Mouse (Mus musculus) heart, embryonic 14.5 days (tissue): ENCODE measurements around the gene Rom1. TPM values are rescaled to one million over a fixed set of nuclear protein-coding genes. Genes with fewer than 3 reads are reported as not detected.
A peak's percentile ranks its signal among the peaks of the same experiment; 100 is the strongest.

Source experiments
- ATAC-seq: fragments of 200-750 bp; cut with Nextera tagmentation; 2 replicates; pipeline ENCODE4 v1.8.0; 2017; ENCODE audit warnings: low read depth, moderate TSS enrichment; ENCODE audit not compliant: insufficient number of reproducible peaks, insufficient read depth, low FRiP score
- H3K27ac ChIP-seq, 2 experiments: fragments of 200-500 bp in 1 of 2; fragments of 300-500 bp in 1 of 2; sonication (generic) in 1 of 2; replicated peaks in 1 of 2; 2 replicates each; pipeline ENCODE4 v1.5.1; 2012 to 2014; ENCODE audit warnings: low read depth in 2 of 2, low read length in 2 of 2, control low read depth in 1 of 2, mild to moderate bottlenecking in 1 of 2, mixed read lengths in 1 of 2; ENCODE audit not compliant: control insufficient read depth in 1 of 2, insufficient read depth in 1 of 2
- H3K27me3 ChIP-seq: fragments of 300-500 bp; sonication (generic); 2 replicates; pipeline ENCODE4 v1.6.1; 2014; ENCODE audit warnings: mild to moderate bottlenecking, low read length, control low read depth; ENCODE audit not compliant: control insufficient read depth, insufficient read depth
- H3K36me3 ChIP-seq: fragments of 300-500 bp; sonication (generic); 2 replicates; pipeline ENCODE4 v1.6.1; 2014; ENCODE audit warnings: mild to moderate bottlenecking, control low read depth, low read length, mixed read lengths; ENCODE audit not compliant: control insufficient read depth, insufficient read depth
- H3K4me1 ChIP-seq, 2 experiments: fragments of 200-500 bp in 1 of 2; fragments of 300-500 bp in 1 of 2; sonication (generic) in 1 of 2; 2 replicates each; pipeline ENCODE4 v1.6.1; 2012 to 2014; ENCODE audit warnings: low read length in 2 of 2, control low read depth in 1 of 2, mixed read lengths in 1 of 2; ENCODE audit not compliant: control insufficient read depth in 2 of 2, insufficient read depth in 2 of 2
- H3K4me2 ChIP-seq: fragments of 300-500 bp; sonication (generic); 2 replicates; pipeline ENCODE4 v1.6.1; 2014; ENCODE audit warnings: mild to moderate bottlenecking, low read length
- H3K4me3 ChIP-seq, 2 experiments: fragments of 200-500 bp in 1 of 2; fragments of 300-500 bp in 1 of 2; sonication (generic) in 1 of 2; 2 replicates each; pipeline ENCODE4 v1.5.1; 2012 to 2014; ENCODE audit warnings: low read length in 2 of 2, mild to moderate bottlenecking in 2 of 2, control low read depth in 1 of 2, low read depth in 1 of 2, moderate library complexity in 1 of 2; ENCODE audit not compliant: control insufficient read depth in 1 of 2, insufficient read depth in 1 of 2
- H3K9ac ChIP-seq: fragments of 300-500 bp; sonication (generic); 2 replicates; pipeline ENCODE4 v1.6.1; 2014; ENCODE audit warnings: mild to moderate bottlenecking, low read length
- H3K9me3 ChIP-seq: fragments of 300-500 bp; sonication (generic); 2 replicates; pipeline ENCODE4 v1.6.1; 2016; ENCODE audit warnings: low read length, control low read depth; ENCODE audit not compliant: control insufficient read depth
- WGBS: fragments of 180-500 bp; shearing (Covaris S2); extraction: QIAGEN DNeasy Blood & Tissue Kit; methylation state at CpG from one replicate; pipeline ENCODE4 v1.1.7; 2014; 5-methylcytosine and 5-hydroxymethylcytosine counted together
- polyA plus RNA-seq: library from polyadenylated mRNA; unstranded; fragments of >200 nt; fragmentation: Nextera tagmentation; extraction: Ambion mirVana; gene quantifications from 2 replicates; pipeline ENCODE4 v1.2.1, GENCODE M21; 2014

Rom1 gene
- polyA plus RNA-seq, 1 experiment from 2014 or later = 1.6 TPM

GRCm38 (mm10) chr19:8966590-8967372 is 37.6 kb upstream of the Rom1 start, which contains the start of gene Eef1g:
Gene Eef1g (plus strand): TSS chr19:8967041.
- Histone ChIP-seq H3K9me3 (no peaks in the 10 kb centered on the region), H3K4me3 (peak within 1 kb of the TSS; percentile 77 to 80), H3K4me1 (peaks cover 6 to 14% of the 10 kb centered on the region in 2 experiments), H3K4me2 (peak within 1 kb of the TSS; percentile 84), H3K27ac (peak within 1 kb of the TSS; percentile 92 to 96), H3K9ac (peak within 1 kb of the TSS; percentile 95), H3K36me3 (peaks cover 80% of the 10 kb centered on the region), H3K27me3 (no peaks in the 10 kb centered on the region)
- peak; percentile 100 for ATAC-seq
- under 1% methylated on average over 52 of the region's 52 CpGs for WGBS

- peak overlapping the region; percentile 81 for H3K4me2 ChIP-seq
- H3K27ac ChIP-seq = peak overlapping the region; percentile 92 to 96
- H3K27me3 ChIP-seq = no peaks in the 10 kb centered on the region
- no peak for ATAC-seq
- peak overlapping the region; percentile 77 for H3K9ac ChIP-seq
- peaks cover 80% of the 10 kb centered on the region for H3K36me3 ChIP-seq
- WGBS = 31% methylated on average over 5 of the region's 5 CpGs
- H3K4me1 ChIP-seq = peaks cover 6 to 14% of the 10 kb centered on the region in 2 experiments
- no peaks in the 10 kb centered on the region for H3K9me3 ChIP-seq
- peak overlapping the region; percentile 71 to 77 for H3K4me3 ChIP-seq
Measured at GRCm38 (mm10) chr19:8966198-8966589, 37.0 kb upstream of the Rom1 start.

GRCm38 (mm10) chr19:8965771-8966170 is 36.6 kb upstream of the Rom1 start:
- H3K9ac ChIP-seq = peak overlapping the region; percentile 77
- no peak for ATAC-seq
- H3K27me3 ChIP-seq = no peaks in the 10 kb centered on the region
- WGBS = 69% methylated on average over 8 of the region's 8 CpGs
- peak overlapping the region; percentile 92 to 96 for H3K27ac ChIP-seq
- H3K4me2 ChIP-seq = peak overlapping the region; percentile 81
- H3K9me3 ChIP-seq = no peaks in the 10 kb centered on the region
- peak overlapping the region in 1 of 2 experiments; percentile 77; a peak in 2 of 4 replicates for H3K4me3 ChIP-seq
- peaks cover 6 to 14% of the 10 kb centered on the region in 2 experiments for H3K4me1 ChIP-seq
- peaks cover 80% of the 10 kb centered on the region for H3K36me3 ChIP-seq

GRCm38 (mm10) chr19:8965075-8965474 is 35.9 kb upstream of the Rom1 start:
- H3K9ac ChIP-seq = no peak overlapping the region
- peaks cover 80% of the 10 kb centered on the region for H3K36me3 ChIP-seq
- 82% methylated on average over 11 of the region's 11 CpGs for WGBS
- H3K4me3 ChIP-seq = no peak overlapping the region
- H3K4me2 ChIP-seq = no peak overlapping the region
- no peak for ATAC-seq
- no peaks in the 10 kb centered on the region for H3K9me3 ChIP-seq
- H3K27ac ChIP-seq = peak overlapping the region in 1 of 2 experiments; percentile 92; a peak in 2 of 4 replicates
- H3K4me1 ChIP-seq = peaks cover 6 to 14% of the 10 kb centered on the region in 2 experiments
- no peaks in the 10 kb centered on the region for H3K27me3 ChIP-seq

GRCm38 (mm10) chr19:8962256-8962655 is 33.1 kb upstream of the Rom1 start:
- no peaks in the 10 kb centered on the region for H3K9me3 ChIP-seq
- H3K36me3 ChIP-seq = peaks cover 84% of the 10 kb centered on the region
- no peak for ATAC-seq
- no peak overlapping the region for H3K27ac ChIP-seq
- 90% methylated on average over 2 of the region's 2 CpGs for WGBS
- peaks cover 5 to 6% of the 10 kb centered on the region in 2 experiments for H3K4me1 ChIP-seq
- no peak overlapping the region for H3K9ac ChIP-seq
- no peak overlapping the region for H3K4me3 ChIP-seq
- no peak overlapping the region for H3K4me2 ChIP-seq
- H3K27me3 ChIP-seq = no peaks in the 10 kb centered on the region

- ATAC-seq = no peak
- 8% methylated on average over 9 of the region's 9 CpGs for WGBS
- peaks cover 67% of the 10 kb centered on the region for H3K36me3 ChIP-seq
- H3K27ac ChIP-seq = peak overlapping the region; percentile 54 to 60; a peak in 2 of 4 replicates
- no peaks in the 10 kb centered on the region for H3K9me3 ChIP-seq
- peak overlapping the region; percentile 65 to 71 for H3K4me3 ChIP-seq
- H3K4me2 ChIP-seq = peak overlapping the region; percentile 82
- peaks cover 0 to 15% of the 10 kb centered on the region in 2 experiments; a peak in 1 of 4 replicates for H3K4me1 ChIP-seq
- H3K27me3 ChIP-seq = no peaks in the 10 kb centered on the region
- peak overlapping the region; percentile 72 for H3K9ac ChIP-seq
Measured at GRCm38 (mm10) chr19:8954171-8954570, 25.0 kb upstream of the Rom1 start.

GRCm38 (mm10) chr19:8953135-8954039 is 24.2 kb upstream of the Rom1 start, which contains the start of gene Tut1:
Gene Tut1 (plus strand): TSS chr19:8953847.
- 1% methylated on average over 46 of the region's 46 CpGs for WGBS
- peak within 1 kb of the TSS; percentile 72 for H3K9ac ChIP-seq
- peaks cover 0 to 15% of the 10 kb centered on the region in 2 experiments; a peak in 1 of 4 replicates for H3K4me1 ChIP-seq
- peak within 1 kb of the TSS; percentile 65 to 71 for H3K4me3 ChIP-seq
- no peaks in the 10 kb centered on the region for H3K9me3 ChIP-seq
- peaks cover 69% of the 10 kb centered on the region for H3K36me3 ChIP-seq
- no peaks in the 10 kb centered on the region for H3K27me3 ChIP-seq
- H3K4me2 ChIP-seq = peak within 1 kb of the TSS; percentile 82
- peak; percentile 87 for ATAC-seq
- peak within 1 kb of the TSS; percentile 54 to 60 for H3K27ac ChIP-seq
